Mouse (Mus musculus): ENCODE measurements around the gene Irf8.

The Irf8 gene

GRCm38 (mm10) chr8:120752082-120752452 is 15.9 kb downstream of the Irf8 start:
- peak; percentile 83 for DNase-seq

DNA sequence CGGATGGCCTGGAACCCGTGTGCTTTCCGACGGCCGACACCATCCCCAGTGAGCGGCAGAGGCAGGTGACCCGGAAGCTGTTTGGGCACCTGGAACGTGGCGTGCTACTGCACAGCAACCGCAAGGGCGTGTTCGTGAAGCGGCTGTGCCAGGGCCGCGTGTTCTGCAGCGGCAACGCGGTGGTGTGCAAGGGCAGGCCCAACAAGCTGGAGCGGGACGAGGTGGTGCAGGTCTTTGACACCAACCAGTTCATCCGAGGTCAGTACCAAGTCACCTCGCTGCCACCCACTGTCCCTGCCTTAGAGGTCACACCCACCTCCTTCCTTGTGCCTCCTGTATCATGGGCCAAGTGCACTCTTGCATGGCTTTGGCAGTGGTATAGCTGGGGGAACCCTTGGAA is 17.3 kb downstream of the Irf8 start:
- no peak for DNase-seq

DNA sequence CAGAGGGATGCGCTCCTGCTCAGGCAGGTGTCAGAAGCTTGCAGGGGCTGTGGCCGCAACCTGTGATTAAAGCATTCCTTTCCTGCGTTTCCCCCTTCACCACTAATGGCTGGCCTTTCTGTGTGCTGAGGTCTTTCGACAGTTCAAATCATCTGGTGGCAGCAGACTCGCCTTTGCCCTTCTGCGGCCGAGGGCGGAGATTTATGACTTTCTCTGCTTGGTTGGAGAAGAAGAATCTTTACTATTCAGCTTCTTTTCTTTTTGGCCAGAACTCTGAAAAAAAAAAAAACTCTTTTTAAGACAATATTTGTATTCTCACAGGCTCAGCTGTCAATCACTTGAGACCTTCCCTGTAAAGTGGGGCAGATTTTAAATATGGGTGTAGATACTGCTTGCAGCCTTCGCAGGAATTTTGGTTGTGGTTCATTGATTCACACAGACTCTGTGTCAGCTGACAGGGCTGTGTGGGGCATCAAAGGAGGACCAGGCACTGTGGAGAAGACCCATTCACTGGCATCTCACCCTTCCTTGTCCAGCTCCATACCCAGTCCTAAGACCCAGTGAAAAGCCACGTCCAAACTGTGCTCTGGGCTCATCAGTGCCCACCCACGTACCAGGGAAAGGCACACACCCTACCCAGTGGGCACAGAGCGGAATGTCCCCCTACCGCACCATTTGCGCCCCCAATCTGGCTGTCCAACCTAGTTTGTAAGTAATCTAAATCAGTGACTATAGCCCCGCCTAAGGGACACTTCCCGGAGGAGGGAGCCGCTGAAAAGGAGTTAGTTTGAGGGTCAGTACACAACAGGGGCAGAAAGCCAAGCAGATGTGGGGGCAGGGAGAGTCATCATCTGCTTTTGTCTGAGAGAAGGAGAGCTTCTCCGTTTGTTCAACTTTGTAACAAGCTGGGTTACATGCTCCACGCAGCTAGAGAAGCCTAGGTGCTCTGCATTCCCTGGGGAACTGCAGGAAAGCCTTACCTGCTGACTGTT is 19.4 kb downstream of the Irf8 start:
- peak; percentile 77 for DNase-seq

DNA sequence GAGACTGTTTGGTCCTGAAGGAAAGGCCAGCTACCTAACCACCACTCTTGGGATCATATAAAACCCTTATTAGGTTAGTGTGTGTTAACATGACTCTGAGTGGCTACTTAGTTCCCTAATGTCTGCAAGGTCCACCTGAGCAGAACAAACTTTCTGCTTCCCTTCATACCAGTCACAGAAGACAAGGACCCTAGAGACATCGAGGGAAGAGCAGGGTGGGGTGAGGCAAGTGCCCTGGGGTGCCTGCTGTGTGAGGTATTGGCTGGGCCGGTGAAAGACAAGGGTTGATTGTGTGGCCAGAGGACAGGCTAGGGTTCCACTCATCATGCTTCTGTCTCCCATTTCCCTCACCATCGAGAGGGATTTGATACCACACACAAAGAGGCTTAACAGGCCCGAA is 21.8 kb downstream of the Irf8 start:
- no peak for DNase-seq

DNA sequence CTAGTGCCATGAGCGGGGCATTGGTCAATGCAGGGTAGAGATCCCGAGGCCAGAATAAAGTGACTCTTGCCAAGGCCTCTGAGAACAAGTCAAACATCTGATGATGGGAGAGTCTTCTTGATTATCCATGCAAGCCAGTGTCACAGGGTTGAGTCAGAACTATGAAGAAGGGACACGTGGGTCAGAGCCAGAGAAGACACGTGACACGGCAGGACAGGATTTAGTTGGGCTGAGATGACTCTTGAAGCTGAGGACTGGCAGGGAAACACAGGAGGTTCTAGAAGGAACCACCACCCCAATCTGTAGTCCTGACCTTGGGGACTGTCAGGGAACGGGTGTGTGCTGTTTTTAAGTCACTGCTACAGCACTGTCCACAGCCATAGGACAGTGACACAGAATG is 23.7 kb downstream of the Irf8 start:
- no peak for DNase-seq

DNA sequence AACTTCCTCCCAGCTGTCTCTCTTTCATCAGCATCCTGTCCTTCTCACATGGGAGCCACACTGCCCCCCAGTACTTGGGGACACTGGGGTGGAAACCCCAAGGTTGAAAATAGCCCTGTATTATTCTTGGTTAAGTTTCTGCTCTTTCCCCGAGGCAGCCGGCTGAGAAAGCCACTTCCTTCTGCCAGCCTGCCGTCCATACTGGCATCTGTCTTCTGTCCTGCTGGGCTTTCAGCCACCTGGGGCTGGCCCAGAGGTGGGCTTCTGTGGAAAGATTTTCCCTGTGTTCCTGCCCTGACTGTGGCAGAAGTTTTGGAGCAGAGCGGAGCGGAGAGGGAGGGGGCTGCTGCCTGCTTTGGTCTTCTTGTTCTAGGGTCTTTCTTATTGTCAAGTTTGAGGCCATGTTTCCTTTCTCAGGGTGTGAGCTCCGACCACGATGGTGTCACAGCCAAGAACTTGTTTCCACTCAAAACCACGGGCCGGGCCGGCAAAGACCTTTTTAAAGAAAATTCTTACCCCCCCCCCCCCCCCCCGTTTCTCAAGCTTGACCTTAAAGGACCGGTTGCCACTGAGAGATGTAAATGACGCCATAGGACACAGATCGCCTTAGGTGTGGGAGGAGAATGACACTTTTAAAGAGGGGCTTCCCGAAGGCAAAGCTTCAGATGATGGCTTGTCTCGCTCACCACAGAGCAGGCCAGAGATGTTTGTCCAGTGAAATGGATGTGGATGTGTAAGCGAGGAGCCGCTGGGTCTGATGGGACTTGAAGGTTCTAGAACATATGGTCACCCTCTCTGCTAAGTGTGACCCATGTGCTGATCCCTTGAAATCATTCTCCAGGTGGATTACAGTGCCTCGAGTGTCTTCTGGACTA is 24.4 kb downstream of the Irf8 start:
- no peak for DNase-seq

DNA sequence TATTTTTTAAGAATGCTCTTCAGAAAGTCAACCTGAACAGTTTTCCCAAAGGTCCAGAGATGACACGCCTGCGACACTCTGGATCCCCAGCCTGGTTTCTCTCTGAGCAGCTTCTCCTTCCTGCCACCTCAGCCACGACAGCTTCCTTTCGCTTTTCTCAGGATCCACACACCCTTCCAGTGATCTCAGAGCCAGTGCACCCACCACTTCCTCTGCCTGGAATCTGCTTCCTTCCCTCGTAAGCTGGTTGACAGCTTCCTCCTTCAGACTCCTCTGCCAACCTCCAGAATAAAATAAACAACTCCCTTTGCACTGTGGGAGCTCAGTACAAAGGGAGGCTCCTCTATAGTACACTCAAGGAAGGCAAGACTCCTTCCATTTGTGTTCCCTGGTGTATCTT is 27.1 kb downstream of the Irf8 start:
- peak; percentile 37 for DNase-seq

DNA sequence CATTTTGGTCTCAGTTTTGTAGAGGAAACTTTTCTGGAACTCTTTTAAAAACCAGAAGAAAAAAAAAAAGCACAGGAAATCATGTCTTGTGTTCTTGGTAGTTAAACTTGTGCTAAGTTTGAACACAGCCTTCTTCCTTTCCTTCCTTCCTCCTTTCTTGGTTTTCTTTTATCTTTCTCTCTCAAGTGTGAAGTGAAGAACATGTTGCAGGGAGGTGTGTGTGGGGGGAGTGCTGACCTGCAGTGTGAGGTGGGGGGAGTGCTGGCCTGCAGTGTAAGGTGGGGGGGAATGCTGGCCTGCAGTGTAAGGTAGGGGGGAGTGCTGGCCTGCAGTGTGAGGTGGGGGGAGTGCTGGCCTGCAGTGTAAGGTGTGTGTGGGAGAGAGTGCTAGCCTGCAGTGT is 28.5 kb downstream of the Irf8 start:
- no peak for DNase-seq

- DNase-seq: no peak
Observed at GRCm38 (mm10) chr8:120766622-120767021, 30.5 kb downstream of the Irf8 start.

DNA sequence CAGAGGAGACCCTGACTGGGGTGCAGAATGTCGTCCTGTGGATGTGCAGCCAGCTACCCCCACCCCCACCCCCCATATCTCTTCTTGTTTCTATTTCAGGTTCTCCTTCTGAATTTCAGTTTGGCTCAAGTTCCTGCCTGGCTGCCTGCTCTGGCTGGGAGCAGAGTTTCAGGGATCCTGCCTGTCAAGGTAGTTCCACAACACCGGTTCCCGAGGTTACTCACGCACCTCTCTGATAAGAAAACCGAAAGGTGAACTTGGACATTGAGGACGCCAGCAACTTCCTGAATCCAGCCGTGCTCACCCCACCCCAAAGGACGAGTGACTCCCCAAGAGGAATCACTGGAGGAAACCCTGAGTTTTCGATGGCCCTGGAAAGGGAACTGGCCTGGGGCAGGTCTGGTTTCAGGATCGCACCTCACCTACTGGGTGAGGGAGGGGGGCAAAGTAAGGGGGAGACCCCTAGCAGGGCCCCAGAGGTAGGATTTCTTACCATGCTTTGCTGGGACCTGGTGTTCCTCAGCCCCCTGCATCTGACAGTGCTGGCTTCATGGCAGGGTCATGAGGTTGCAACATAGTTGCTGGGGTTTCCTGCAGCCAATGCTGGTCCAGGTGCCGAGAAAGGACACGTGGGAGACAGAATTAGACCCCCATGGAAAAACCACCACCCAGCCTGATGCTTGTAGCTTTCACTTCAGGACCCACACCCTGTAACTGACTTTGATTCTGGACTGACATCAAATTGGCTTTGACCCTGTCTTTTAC is 32.5 kb downstream of the Irf8 start:
- no peak for DNase-seq

GRCm38 (mm10) chr8:120777184-120777583 is 41.0 kb downstream of the Irf8 start:
- no peak for DNase-seq

- DNase-seq: no peak
Observed at GRCm38 (mm10) chr8:120777732-120778131, 41.6 kb downstream of the Irf8 start.

- DNase-seq: no peak
Observed at GRCm38 (mm10) chr8:120779106-120779505, 42.9 kb downstream of the Irf8 start.

DNA sequence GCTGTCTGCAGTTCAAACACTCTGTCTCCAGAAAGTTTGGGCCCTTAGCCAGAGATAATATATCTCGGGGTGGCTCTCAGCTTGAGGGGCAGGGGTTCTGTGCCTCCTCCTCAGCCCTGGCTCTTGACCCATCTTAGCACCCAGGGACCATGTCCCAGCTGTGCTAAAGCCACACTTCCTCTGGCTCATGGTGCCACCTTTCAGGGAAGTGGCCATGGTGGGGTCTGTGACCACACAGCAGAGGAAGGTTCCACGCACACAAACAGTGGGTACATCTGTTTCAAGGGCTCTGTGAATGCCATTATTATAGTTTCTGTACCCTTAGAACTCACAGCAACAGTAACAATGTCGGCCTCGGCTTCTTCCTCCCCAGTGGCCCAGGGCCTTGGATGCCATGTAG is 47.6 kb downstream of the Irf8 start:
- no peak for DNase-seq

GRCm38 (mm10) chr8:120786753-120787152 is 50.6 kb downstream of the Irf8 start:
- DNase-seq: no peak

DNA sequence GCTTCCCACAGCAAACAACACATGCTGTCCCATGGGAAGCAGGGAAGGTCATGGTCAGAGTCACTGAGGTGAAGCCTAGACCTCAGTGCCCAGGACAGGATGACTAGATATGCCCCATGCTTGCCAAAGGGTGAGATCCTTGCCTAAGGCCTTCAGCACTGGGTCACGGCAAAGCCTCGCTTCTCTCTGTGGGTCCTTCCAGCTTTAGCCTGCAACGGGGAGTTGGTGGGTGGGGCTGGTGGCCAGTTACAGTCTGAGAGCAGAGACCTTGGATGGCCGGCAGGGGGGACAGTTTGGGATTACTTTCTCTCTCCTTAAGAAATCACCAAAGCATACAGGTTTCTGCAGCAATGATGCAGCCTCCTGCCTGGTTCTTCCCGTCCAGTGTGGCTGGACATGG is 51.5 kb downstream of the Irf8 start:
- no peak for DNase-seq

GRCm38 (mm10) chr8:120792710-120793109 is 56.6 kb downstream of the Irf8 start:
- DNase-seq: no peak

DNA sequence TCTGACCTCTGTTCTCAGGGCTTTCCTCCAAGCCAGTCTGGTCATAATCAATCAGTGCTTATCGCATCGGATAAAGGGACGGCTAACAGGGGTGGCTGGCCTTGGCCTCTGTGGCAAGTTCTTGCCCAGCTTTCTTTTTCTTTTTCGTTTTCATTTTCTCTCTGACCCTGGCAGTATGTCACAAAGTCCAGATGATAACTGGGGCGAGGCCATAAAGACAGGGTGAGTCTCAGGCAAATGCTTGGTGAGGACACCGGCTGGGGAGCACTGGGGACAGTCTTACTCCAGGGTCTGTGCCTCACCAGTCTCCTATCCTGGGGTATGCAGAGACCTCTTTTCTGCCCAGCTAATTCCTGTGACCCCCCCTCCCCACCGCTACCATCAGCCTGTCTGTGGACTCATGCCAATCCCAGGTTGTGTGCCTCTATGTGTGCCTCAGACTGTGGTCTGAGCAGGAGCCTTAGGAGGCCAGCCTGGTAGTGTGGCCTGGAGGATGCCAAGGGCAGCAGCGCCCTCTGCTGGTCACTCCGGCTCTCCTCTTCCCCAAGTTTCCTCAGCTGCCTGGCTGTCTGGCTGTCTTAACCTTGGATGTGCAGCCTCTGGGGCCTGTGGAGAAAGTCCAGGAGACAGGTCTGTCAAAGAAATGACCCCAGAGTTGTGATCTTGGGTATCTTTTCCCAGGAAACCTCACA is 59.9 kb downstream of the Irf8 start:
- DNase-seq: peak; percentile 89

GRCm38 (mm10) chr8:120797019-120797727 is 61.0 kb downstream of the Irf8 start:
- no peak for DNase-seq

DNA sequence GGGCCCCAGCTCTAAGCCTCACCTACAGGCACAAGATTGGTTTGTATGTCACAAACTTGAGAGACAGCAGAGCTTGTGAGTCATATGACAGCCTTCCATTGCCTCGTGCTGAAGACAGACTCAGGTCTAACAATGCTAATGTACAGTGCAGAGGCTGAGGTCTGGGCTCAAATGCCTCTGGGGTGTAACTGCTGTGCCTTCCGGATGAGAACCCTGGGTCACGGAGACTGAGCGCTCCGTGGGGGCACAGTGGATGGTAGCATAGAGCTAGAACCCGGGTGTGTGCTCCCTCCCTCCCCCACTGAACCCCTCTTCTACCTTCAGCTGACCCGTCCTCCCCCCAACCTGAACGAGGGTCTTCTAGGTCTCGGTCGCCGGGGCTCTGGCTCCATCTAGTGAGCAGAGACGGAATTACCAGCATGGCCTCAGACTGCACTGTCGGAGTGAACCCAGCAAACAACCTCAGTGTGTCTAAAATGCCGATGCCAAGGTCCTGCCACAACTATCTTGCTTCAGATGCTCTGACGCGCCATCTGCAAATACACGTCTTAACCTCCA is 64.2 kb downstream of the Irf8 start:
- peak; percentile 70 for DNase-seq

DNA sequence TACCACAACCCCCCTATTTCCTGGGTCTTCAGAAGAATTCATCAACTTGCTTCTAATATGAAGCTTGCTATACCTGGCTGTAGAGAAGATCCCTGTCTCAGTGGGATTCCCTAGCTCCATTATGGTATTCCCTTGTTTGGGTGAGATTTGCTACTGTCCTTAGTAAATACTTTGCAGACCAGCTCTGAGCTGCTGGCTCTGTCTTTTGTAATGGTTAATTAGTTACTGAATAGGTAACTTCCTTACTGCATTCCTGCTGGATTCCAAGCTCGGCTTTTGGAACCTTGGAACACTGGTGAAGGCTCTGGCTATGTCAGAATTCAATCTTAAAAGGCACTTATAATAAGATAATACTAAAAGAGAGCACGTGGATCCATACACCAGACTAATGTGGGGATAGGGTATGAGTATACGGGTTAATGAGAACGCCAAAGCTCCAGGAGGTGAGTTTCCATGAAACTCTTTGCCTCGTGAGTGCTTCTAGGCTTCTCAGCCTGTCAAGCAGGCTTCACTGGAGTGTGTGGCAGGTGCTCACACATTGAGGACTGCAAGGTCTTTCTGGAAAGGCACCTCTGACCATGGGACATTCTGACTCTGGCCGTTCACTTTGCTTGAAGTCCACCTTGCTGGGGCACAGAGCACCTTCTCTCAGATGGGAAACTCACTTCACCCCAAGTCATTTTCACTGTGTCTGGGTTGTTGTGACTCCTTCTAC is 67.7 kb downstream of the Irf8 start:
- peak; percentile 55 for DNase-seq

All from kidney, postnatal 14 days (tissue).